10 mouse cellular contexts compared by ENCODE assay signal in genomic region chr4:89881083-89881482, GRCm38 (mm10).
A peak's percentile ranks its signal among the peaks of the same experiment; 100 is the strongest.
DNase-seq lines count a peak whose midpoint lies in the region; ATAC-seq and TF ChIP-seq lines count a peak whose summit lies in the region.
"Had no signal": no experiment of that assay in that cellular context is flagged by ENCODE, and none has a peak within 500 bp of the region (broad histone marks: within the 10 kb centered on the region; RNA-seq: fewer than 3 reads in every experiment).

No protein-coding gene starts in this region.

- peak; percentile 77 for DNase-seq in hindbrain, postnatal 0 days (ENCODE audit: low spot score)
- DNase-seq in A20 (ENCODE audit: low read depth, low spot score): peak; percentile 26
- DNase-seq in Patski (ENCODE audit: low read depth, low spot score): no peak
- peak; percentile 17 for DNase-seq in left cerebral cortex, postnatal 4 days
- DNase-seq in neural tube, embryonic 10.5 days (ENCODE audit: extremely low spot score, low spot score): no peak
- DNase-seq in adrenal gland, postnatal 10 days: no peak
- DNase-seq in urinary bladder, postnatal 14 days (ENCODE audit: low spot score): no peak
- DNase-seq: liver had no signal

- no peaks in the 10 kb centered on the region for H3K9me3 ChIP-seq in hindbrain, postnatal 0 days (ENCODE audit: low read length)
- no peaks in the 10 kb centered on the region for H3K9me3 ChIP-seq in hindbrain, embryonic 16.5 days (ENCODE audit: control insufficient read depth, low read length)
- H3K9me3 ChIP-seq: heart, embryonic 15.5 days had no signal

- no peaks in the 10 kb centered on the region for H3K36me3 ChIP-seq in hindbrain, postnatal 0 days (ENCODE audit: insufficient read depth, low read length)
- H3K36me3 ChIP-seq in hindbrain, embryonic 16.5 days (ENCODE audit: control insufficient read depth, insufficient read depth, low read length): no peaks in the 10 kb centered on the region
- H3K36me3 ChIP-seq: heart, embryonic 15.5 days had no signal

- no peaks in the 10 kb centered on the region for H3K27me3 ChIP-seq in hindbrain, postnatal 0 days (ENCODE audit: insufficient read depth, low read length)
- H3K27me3 ChIP-seq in hindbrain, embryonic 16.5 days (replicated peaks; ENCODE audit: control insufficient read depth, insufficient read depth, low read length): no peaks in the 10 kb centered on the region
- H3K27me3 ChIP-seq in Patski: no peaks in the 10 kb centered on the region
- H3K27me3 ChIP-seq: heart, embryonic 15.5 days had no signal

- in situ Hi-C loops in Patski (cut with MboI; ENCODE audit: low pct_unique_long_range_greater_than_20kb): no loop called here

- WGBS in hindbrain, postnatal 0 days: 56% methylated on average over 3 of the region's 3 CpGs
- 57% methylated on average over 3 of the region's 3 CpGs for WGBS in hindbrain, embryonic 16.5 days

- POLR2A ChIA-PET in Patski (lab: Charles Lee): no interaction called here

- ATAC-seq in hindbrain, postnatal 0 days: 0 out of 2 replicates have a peak, but pooled peaks have one; percentile 43
- no peak for ATAC-seq in hindbrain, embryonic 16.5 days
- ATAC-seq in Patski: no peak

- CTCF ChIA-PET in Patski (lab: Charles Lee): no interaction called here

- no peak overlapping the region for H3K4me2 ChIP-seq in hindbrain, postnatal 0 days (ENCODE audit: low read depth, low read length)
- H3K4me2 ChIP-seq in hindbrain, embryonic 16.5 days (ENCODE audit: low read length): no peak overlapping the region
- H3K4me2 ChIP-seq: heart, embryonic 15.5 days had no signal

- H3K4me3 ChIP-seq in hindbrain, postnatal 0 days (ENCODE audit: low read length): no peak overlapping the region
- no peak overlapping the region for H3K4me3 ChIP-seq in hindbrain, embryonic 16.5 days (ENCODE audit: low read length)
- H3K4me3 ChIP-seq: heart, embryonic 15.5 days had no signal

- no peaks in the 10 kb centered on the region for H3K4me1 ChIP-seq in hindbrain, postnatal 0 days (ENCODE audit: insufficient read depth, low read length)
- H3K4me1 ChIP-seq in hindbrain, embryonic 16.5 days (ENCODE audit: control insufficient read depth, insufficient read depth, low read depth, low read length): no peaks in the 10 kb centered on the region
- H3K4me1 ChIP-seq: heart, embryonic 15.5 days had no signal

- intact Hi-C loops in left cerebral cortex, postnatal 4 days (cut with DNase I): no loop called here

- peak; percentile 65 for TF ChIP-seq CTCF in hindbrain, postnatal 0 days (IDR thresholded peaks at IDR 0.05; ENCODE audit: low read depth)
- peak; percentile 26 for TF ChIP-seq CTCF in Patski (IDR thresholded peaks at IDR 0.05)

- no peak overlapping the region for H3K27ac ChIP-seq in hindbrain, postnatal 0 days
- H3K27ac ChIP-seq in hindbrain, embryonic 16.5 days (ENCODE audit: low read depth, low read length): no peak overlapping the region
- H3K27ac ChIP-seq: heart, embryonic 15.5 days had no signal

- H3K9ac ChIP-seq in hindbrain, postnatal 0 days (replicated peaks; ENCODE audit: low read length): no peak overlapping the region
- H3K9ac ChIP-seq in hindbrain, embryonic 16.5 days (ENCODE audit: low read depth, low read length): no peak overlapping the region
- H3K9ac ChIP-seq: heart, embryonic 15.5 days had no signal

Comparison
In these comparisons a context has a peak if more than half of its experiments do, and no peak if none do; other contexts are left out.
1. DNase-seq: peak in hindbrain, postnatal 0 days (single experiment), A20 (single experiment) and left cerebral cortex, postnatal 4 days (single experiment); none in Patski (single experiment), neural tube, embryonic 10.5 days (single experiment), adrenal gland, postnatal 10 days (single experiment) and urinary bladder, postnatal 14 days (single experiment).